Mouse (Mus musculus) stomach, embryonic 14.5 days (tissue): ENCODE results near the gene Flt3l. TPM values are rescaled to one million over a fixed set of nuclear protein-coding genes. Genes with fewer than 3 reads are reported as not detected.
A peak's percentile ranks its signal among the peaks of the same experiment; 100 is the strongest.
"Not testable (repeated sequence)": the region's sequence is repeated elsewhere in the genome, so short reads cannot be mapped to it uniquely, and the experiment has no call there.

Source experiments
- ATAC-seq: fragments of 200-750 bp; cut with Nextera tagmentation; 2 replicates; pipeline ENCODE4 v1.8.0; 2017; ENCODE audit warnings: low read depth, moderate TSS enrichment; ENCODE audit not compliant: insufficient number of reproducible peaks, insufficient read depth, low FRiP score
- H3K27ac ChIP-seq: fragments of 300-500 bp; sonication (generic); 2 replicates; pipeline ENCODE4 v1.5.1; 2014; ENCODE audit warnings: mild to moderate bottlenecking, low read length, moderate library complexity, mixed read lengths
- H3K27me3 ChIP-seq: fragments of 300-500 bp; sonication (generic); 2 replicates; pipeline ENCODE4 v1.6.1; 2014; ENCODE audit warnings: low read length, control low read depth, mixed read lengths; ENCODE audit not compliant: control insufficient read depth, insufficient read depth
- H3K36me3 ChIP-seq: fragments of 300-500 bp; sonication (generic); 2 replicates; pipeline ENCODE4 v1.6.1; 2014; ENCODE audit warnings: mild to moderate bottlenecking, control low read depth, low read length, moderate library complexity, mixed read lengths; ENCODE audit not compliant: control insufficient read depth, insufficient read depth
- H3K4me1 ChIP-seq: fragments of 300-500 bp; sonication (generic); 2 replicates; pipeline ENCODE4 v1.6.1; 2014; ENCODE audit warnings: low read length, control low read depth, mixed read lengths; ENCODE audit not compliant: control insufficient read depth, insufficient read depth
- H3K4me2 ChIP-seq: fragments of 300-500 bp; sonication (generic); replicated peaks from 2 replicates; pipeline ENCODE4 v1.6.1; 2014; ENCODE audit warnings: low read depth, low read length, control low read depth
- H3K4me3 ChIP-seq: fragments of 300-500 bp; sonication (generic); 2 replicates; pipeline ENCODE4 v1.5.1; 2014; ENCODE audit warnings: low read depth, low read length, control low read depth
- H3K9ac ChIP-seq: fragments of 300-500 bp; sonication (generic); replicated peaks from 2 replicates; pipeline ENCODE4 v1.6.1; 2014; ENCODE audit warnings: low read depth, mild to moderate bottlenecking, control low read depth, low read length, moderate library complexity, mixed read lengths
- H3K9me3 ChIP-seq: fragments of 300-500 bp; sonication (generic); 2 replicates; pipeline ENCODE4 v1.6.1; 2016; ENCODE audit warnings: low read depth, low read length, control low read depth; ENCODE audit not compliant: control insufficient read depth
- WGBS: fragments of 180-500 bp; shearing (Covaris S2); extraction: QIAGEN DNeasy Blood & Tissue Kit; methylation state at CpG from one replicate; pipeline ENCODE4 v1.1.7; 2014; 5-methylcytosine and 5-hydroxymethylcytosine counted together
- polyA plus RNA-seq: library from polyadenylated mRNA; unstranded; fragments of >200 nt; fragmentation: Nextera tagmentation; extraction: Ambion mirVana; gene quantifications from 2 replicates; pipeline ENCODE4 v1.2.1, GENCODE M21; 2014

The Flt3l gene
- polyA plus RNA-seq, 1 experiment from 2014 or later = 2.9 TPM

- H3K27me3 ChIP-seq, H3K4me3 ChIP-seq, H3K27ac ChIP-seq, H3K9me3 ChIP-seq, ATAC-seq, H3K4me1 ChIP-seq, H3K9ac ChIP-seq, H3K4me2 ChIP-seq, H3K36me3 ChIP-seq: not testable (repeated sequence)
- WGBS = 92% methylated on average over 4 of the region's 4 CpGs
These were observed 26.1 kb downstream of the Flt3l start for GRCm38 (mm10) chr7:45110089-45110488.

DNA sequence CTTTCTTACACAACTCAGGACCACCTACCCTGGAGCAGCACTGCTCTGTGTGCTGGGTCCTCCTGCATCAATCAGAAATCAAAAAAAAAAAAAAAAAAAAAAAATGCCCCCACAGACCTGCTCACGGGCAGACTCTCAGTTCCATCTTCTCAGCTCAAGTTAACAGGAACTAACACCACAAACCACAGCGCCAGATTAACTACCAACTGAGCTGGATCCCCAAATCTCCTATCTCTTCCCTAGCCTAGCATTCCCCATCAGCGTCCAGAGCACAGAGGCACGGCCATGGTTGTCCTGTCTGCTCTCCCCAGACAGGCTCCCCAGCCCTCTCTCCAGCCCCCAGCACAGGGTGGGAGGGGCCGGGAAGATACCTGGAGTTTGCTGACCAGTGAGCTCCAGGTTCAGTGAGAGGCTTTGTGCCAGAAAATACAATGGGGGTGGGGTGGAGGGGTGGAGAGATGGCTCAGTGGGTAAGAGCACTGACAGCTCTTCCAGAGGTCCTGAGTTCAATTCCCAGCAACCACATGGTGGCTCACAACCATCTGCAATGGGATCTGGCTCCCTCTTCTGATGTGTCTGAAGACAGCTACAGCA is 29.1 kb downstream of the Flt3l start:
- H3K4me3 ChIP-seq = no peak overlapping the region
- no peak overlapping the region for H3K9ac ChIP-seq
- no peak for ATAC-seq
- no peak overlapping the region for H3K27ac ChIP-seq
- H3K27me3 ChIP-seq = no peaks in the 10 kb centered on the region
- H3K4me2 ChIP-seq = no peak overlapping the region
- H3K4me1 ChIP-seq = peaks cover 23% of the 10 kb centered on the region
- no peaks in the 10 kb centered on the region for H3K36me3 ChIP-seq
- H3K9me3 ChIP-seq = no peaks in the 10 kb centered on the region
- 57% methylated on average over 5 of the region's 5 CpGs for WGBS

- no peaks in the 10 kb centered on the region for H3K36me3 ChIP-seq
- no peak overlapping the region for H3K27ac ChIP-seq
- H3K4me1 ChIP-seq = peaks cover 26% of the 10 kb centered on the region
- no peaks in the 10 kb centered on the region for H3K9me3 ChIP-seq
- no peak for ATAC-seq
- H3K4me3 ChIP-seq = no peak overlapping the region
- WGBS = 55% methylated on average over 6 of the region's 6 CpGs
- H3K4me2 ChIP-seq = no peak overlapping the region
- H3K9ac ChIP-seq = no peak overlapping the region
- H3K27me3 ChIP-seq = no peaks in the 10 kb centered on the region
These were observed 29.8 kb downstream of the Flt3l start for GRCm38 (mm10) chr7:45106441-45106840.

- H3K9me3 ChIP-seq = no peaks in the 10 kb centered on the region
- H3K27ac ChIP-seq = no peak overlapping the region
- no peaks in the 10 kb centered on the region for H3K27me3 ChIP-seq
- H3K4me2 ChIP-seq = no peak overlapping the region
- WGBS = 74% methylated on average over 8 of the region's 8 CpGs
- no peak overlapping the region for H3K4me3 ChIP-seq
- ATAC-seq = no peak
- peaks cover 26% of the 10 kb centered on the region for H3K4me1 ChIP-seq
- no peaks in the 10 kb centered on the region for H3K36me3 ChIP-seq
- H3K9ac ChIP-seq = no peak overlapping the region
These were observed 30.7 kb downstream of the Flt3l start for GRCm38 (mm10) chr7:45105491-45105890.

GRCm38 (mm10) chr7:45104941-45105340 is 31.3 kb downstream of the Flt3l start:
- Histone ChIP-seq H3K27ac (no peak overlapping the region), H3K4me1 (peaks cover 26% of the 10 kb centered on the region), H3K36me3 (no peaks in the 10 kb centered on the region), H3K4me2 (no peak overlapping the region), H3K9me3 (no peaks in the 10 kb centered on the region), H3K4me3 (no peak overlapping the region), H3K9ac (no peak overlapping the region), H3K27me3 (no peaks in the 10 kb centered on the region)
- WGBS = 82% methylated on average over 5 of the region's 5 CpGs
- ATAC-seq = no peak

GRCm38 (mm10) chr7:45103652-45104180 is 32.5 kb downstream of the Flt3l start, which contains the start of gene Fcgrt:
Gene Fcgrt (minus strand): TSS chr7:45103851.
- H3K9me3 ChIP-seq = no peaks in the 10 kb centered on the region
- peak; percentile 94 for ATAC-seq
- 22% methylated on average over 7 of the region's 7 CpGs for WGBS
- H3K27me3 ChIP-seq = no peaks in the 10 kb centered on the region
- H3K27ac ChIP-seq = peak within 1 kb of the TSS; percentile 92
- H3K4me3 ChIP-seq = peak within 1 kb of the TSS; percentile 32
- H3K4me2 ChIP-seq = peak within 1 kb of the TSS; percentile 53
- peaks cover 26% of the 10 kb centered on the region for H3K4me1 ChIP-seq
- H3K9ac ChIP-seq = peak within 1 kb of the TSS; percentile 60
- H3K36me3 ChIP-seq = no peaks in the 10 kb centered on the region

GRCm38 (mm10) chr7:45102940-45103585 is 33.2 kb downstream of the Flt3l start:
- H3K27me3 ChIP-seq = no peaks in the 10 kb centered on the region
- ATAC-seq = peak; percentile 5; the same call in 1 of the 2 replicates
- peak overlapping the region; percentile 60 for H3K9ac ChIP-seq
- peak overlapping the region; percentile 32 for H3K4me3 ChIP-seq
- peaks cover 26% of the 10 kb centered on the region for H3K4me1 ChIP-seq
- peak overlapping the region; percentile 92 for H3K27ac ChIP-seq
- 53% methylated on average over 9 of the region's 9 CpGs for WGBS
- H3K9me3 ChIP-seq = no peaks in the 10 kb centered on the region
- H3K4me2 ChIP-seq = peak overlapping the region; percentile 53
- no peaks in the 10 kb centered on the region for H3K36me3 ChIP-seq

GRCm38 (mm10) chr7:45102441-45102840 is 33.8 kb downstream of the Flt3l start:
- no peaks in the 10 kb centered on the region for H3K27me3 ChIP-seq
- peaks cover 26% of the 10 kb centered on the region for H3K4me1 ChIP-seq
- H3K9me3 ChIP-seq = no peaks in the 10 kb centered on the region
- H3K4me2 ChIP-seq = peak overlapping the region; percentile 53
- WGBS = 74% methylated on average over 11 of the region's 11 CpGs
- no peak overlapping the region for H3K9ac ChIP-seq
- H3K36me3 ChIP-seq = no peaks in the 10 kb centered on the region
- ATAC-seq = no peak
- peak overlapping the region; percentile 32; the same call in 1 of the 2 replicates for H3K4me3 ChIP-seq
- H3K27ac ChIP-seq = no peak overlapping the region; the same call in 1 of the 2 replicates
